Mouse (Mus musculus): ENCODE results near the gene Dtd1.

The Dtd1 gene

DNA sequence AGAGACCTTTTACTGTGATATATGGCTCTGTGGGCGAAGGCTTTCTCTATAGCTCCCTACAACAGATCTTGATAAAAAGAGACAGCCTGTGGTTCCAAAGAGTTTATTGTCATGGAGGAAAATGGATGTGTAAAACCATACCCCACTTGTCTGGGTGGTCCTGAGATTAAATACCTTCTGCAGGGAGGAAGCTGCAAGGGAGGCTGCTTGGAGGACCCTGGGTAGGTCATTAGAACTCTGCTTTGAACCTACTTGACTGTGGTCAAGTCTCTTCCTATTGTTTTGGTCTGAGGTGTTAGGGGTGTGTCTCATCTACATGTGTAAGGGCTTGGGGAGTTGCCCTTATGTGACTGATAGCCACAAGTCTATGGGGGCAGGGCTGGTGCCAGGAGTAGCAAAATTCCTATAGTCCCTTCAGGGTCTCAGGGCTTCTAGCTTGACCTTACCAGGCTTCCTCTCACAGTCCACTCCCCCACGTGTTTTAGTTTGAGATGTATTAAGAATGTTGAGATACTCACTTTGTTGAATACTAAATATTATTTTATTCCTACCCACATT lies 115.6 kb downstream of the Dtd1 start:
- DNase-seq (ENCODE audit: low read depth, low spot score): no peak

DNA sequence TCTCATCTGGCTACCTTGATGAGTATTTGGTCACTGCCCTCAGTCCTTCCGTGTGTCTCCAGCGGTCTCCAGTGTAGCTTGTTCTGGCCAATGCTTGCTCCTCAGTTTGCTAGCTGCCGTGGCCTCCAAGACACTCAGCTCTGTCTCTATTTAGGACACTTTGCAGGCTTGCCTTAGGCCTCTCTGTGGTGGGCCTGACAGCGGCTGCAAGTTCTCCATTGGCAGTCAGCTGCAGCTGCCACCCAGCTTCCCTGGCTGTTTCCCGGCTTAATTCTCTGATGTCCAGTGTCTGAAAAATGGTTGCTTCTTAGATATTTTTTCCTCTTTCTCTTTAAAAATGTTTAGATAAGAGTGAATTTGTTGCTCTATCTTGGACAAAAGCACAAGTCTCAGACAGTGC lies 116.6 kb downstream of the Dtd1 start:
- DNase-seq (ENCODE audit: low read depth, low spot score): no peak

DNA sequence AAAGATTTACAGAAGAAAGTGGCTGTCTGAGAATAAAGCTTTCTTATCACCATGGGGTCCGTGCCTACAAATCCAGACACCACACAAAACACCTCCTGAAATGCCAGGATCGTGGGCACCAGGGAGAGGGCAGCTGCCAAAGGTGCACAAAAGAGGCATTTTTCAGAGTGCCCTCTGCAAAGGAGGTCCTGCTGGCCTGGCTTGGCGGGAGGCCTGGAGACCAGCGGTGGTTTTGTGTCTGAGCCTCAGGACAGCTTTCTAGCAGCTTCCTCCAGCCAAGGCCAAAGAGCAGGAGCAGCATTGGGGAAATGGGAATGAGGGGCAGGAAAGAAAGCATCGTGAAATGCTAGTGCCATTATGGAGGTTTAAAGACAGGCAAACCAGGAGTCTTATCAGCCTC lies 118.6 kb downstream of the Dtd1 start:
- DNase-seq (ENCODE audit: low read depth, low spot score): no peak

DNA sequence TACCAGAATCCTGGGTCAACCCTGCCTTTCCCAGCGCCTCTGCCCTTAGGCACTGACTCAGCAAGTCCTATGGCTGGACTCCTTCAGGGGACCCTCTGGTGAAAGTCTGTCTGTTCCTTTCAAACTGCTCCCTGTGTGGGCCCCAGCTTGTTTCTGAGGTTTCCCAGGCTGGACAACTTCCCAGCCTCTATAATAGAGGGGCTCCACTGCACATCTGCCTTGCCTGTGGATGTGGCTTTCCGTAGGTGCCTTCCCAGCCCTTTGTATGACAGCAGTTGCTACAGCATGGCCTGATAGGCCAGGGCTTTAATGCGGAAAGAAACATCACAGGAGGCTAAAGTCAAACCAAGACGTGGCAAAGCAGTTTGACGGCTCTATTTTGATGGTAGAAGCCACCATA lies 119.6 kb downstream of the Dtd1 start:
- DNase-seq (ENCODE audit: low read depth, low spot score): no peak

DNA sequence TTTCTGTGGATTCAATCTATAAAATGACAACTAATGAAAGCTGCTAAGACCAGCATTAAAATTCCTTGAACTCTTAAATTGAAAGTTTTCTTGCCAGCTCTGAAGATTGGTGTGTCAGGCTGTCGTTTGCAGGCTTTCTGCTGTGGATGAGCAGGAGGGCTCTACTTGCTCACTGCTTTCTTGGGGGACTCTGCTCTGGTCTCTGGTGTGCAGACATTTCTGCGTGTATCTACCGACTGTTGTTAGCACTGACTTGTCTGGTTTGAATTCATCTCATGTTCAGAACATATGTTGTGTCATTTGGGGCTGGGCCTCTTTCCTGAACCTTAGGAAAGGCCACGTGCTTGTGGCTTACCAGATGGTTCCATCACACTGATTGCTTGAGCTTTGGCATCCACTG lies 120.0 kb downstream of the Dtd1 start:
- DNase-seq (ENCODE audit: low read depth, low spot score): no peak

DNA sequence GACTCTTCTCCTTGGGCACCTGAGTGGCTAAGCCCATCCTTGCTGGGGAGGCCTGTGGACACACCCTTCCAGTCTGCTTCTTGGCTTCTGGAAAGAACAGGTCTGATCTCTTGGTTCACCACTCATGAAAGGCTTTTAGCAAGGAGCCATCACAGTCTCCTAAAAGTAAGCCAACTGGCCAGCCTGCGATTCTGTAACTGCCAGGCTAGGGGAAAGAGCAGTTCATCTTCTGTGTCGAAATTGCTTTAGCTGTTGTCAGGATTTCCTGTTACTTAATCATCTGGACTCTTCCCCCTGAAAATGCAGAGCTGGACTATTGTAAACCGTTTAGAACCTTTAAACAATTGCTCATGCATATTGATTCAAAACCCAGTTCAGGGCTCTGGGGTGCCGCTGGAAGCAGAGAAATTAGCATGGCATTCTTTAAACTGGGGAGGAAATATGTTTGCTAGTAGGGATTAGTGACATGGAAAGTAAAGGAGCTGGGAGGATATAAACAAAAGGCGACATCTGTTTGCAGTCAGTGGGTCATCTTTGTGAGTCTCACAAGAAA lies 120.8 kb downstream of the Dtd1 start:
- no peak for DNase-seq (ENCODE audit: low read depth, low spot score)

DNA sequence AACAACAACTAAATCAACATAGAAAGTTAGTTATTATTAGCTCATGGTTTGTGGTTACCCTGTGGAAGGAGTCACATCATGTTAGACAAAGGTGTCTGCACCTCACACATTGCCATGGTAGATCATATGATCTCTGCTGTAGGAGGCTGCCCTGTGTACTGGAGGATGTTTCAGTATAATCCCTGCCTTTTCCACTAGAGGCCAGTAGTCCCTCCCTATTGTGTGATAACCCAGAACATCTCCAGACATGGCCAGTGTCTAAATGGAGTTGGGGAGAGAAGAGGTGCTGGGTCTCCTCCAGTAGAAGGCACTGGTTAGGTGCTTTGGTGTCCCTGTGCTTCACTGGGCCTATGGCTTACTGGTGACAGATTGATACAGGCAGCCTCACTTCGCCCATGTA lies 125.0 kb downstream of the Dtd1 start:
- DNase-seq (ENCODE audit: low read depth, low spot score): no peak

DNA sequence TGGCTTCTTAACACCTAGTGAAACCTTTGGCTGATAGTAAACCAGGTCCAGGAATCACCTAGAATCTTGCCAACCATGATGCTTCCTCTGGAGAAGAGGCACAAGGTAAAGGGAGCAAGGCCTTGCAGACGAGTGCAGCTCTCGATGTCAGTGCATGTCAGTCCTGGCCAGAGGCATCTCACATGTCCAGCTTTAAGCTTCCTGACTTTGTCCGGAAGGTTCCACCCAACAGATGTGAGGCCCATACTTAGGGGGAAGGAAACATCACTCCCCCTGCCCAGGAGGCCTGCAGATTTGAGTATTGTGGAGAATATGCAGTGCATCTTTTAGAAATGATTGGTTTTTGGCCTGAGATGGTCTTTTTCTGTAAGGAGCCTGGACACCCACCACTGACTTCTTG lies 127.4 kb downstream of the Dtd1 start:
- no peak for DNase-seq (ENCODE audit: low read depth, low spot score)

DNA sequence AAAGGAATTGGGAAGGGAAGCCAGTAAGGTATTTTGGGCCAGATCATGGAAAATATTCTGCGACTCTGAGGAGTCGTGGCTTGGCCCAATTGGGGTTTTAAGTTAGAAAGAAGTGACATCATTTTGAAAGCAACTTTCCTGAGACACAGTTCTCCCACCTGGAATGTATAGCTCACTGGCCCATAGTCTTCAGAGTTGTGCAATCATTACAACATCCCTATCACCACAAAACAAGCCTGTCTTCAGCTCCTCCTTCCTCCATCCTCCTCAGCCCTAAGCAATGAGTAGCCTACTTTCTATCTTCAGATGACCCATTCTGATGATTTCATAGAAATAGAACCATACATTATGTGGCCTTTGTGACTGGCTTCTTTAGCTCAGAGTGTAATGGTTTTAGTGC lies 130.1 kb downstream of the Dtd1 start:
- DNase-seq (ENCODE audit: low read depth, low spot score): no peak

DNA sequence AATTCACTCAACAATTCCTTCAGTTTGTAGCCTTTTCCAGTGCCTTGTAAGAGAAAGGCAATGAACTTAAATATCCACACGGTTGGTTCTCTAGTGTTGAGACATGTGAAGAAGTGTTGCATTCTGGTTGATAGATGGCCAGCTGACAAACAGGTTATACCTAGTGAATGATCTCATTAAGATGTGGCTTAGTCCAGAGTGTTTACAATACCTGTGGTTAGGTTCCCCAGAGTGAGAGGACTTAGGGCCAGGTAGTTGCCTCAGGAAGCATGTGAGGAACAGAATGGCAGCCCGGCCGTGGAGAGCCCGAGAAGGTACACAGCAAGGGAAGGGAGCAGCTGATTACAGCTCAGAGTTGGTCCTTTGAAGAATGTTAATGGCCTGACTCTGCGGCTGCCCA lies 138.5 kb downstream of the Dtd1 start:
- DNase-seq (ENCODE audit: low read depth, low spot score): no peak

DNA sequence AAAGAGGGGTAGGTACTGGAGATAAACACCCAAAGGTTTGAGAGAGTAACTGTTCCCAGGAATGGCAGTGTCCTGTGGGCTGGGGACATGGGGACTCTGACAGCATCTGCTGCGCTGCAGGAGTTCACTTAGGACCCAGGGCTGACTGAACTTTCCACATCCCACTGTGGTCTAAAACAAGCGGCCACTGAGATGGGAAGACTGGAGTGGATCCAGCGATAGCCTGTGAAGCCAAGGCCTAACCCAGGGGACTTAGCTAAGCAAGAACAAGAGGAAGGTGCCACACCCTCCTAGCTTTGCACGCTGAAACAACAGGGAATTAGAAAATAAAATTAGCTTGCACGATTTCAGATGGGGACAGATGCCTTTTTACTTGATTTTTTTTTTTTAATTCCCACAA lies 138.9 kb downstream of the Dtd1 start:
- DNase-seq (ENCODE audit: low read depth, low spot score): no peak

DNA sequence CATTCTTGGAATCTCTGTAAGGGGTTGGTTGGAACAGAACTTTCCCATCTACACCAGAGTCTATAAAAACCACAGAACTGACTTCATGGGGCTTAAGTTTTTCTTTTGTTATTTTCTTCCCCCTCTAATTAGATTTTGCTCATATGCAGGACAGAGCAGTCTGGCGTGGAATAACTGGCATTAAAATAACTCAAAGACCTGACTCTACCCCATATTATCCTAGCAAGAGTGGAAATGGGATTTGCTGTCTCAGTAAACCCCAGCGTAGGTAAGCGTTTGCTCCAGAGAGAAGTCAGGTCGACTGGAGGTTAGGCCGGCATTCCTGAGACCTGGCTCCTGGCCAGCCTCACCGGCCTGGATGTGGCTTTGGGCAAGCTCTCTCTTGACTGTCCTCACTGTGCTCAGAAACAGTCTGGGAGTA lies 140.9 kb downstream of the Dtd1 start:
- DNase-seq (ENCODE audit: low read depth, low spot score): no peak

DNA sequence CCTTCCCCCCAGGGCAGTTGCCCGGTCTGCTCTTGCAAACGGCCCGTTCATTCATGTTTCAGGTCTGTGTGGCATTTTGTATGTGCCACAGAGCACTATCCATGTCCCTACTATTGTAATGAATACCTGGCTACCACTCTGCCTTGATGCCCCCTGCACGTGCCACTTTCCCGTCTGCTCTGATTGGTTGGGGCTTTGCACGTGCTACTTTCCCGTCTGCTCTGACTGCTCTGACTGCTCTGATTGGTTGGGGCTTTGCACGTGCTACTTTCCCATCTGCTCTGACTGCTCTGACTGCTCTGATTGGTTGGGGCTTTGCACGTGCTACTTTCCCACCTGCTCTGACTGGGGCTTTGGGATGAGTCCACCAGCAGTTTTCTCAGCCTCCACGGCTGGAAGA lies 142.3 kb downstream of the Dtd1 start:
- DNase-seq (ENCODE audit: low read depth, low spot score): no peak

DNA sequence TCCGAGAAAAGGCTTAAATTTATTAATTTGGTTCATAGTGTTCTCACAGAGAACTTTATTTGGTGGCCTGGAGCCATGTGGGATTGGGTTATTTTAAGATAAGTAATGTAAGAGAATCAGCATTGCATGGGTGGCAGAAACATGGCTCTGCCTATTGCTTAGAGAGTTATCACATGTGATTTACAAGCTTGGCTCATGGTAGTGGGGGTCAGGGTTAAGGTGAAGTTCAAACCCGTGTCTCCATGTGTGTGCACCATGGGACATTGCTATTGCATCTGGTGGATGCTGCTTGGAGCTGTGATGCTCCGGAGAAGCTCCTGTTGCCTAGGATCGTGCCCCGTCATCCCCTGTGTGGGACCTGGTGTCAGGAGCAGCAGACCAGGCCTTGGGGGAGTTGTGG lies 143.6 kb downstream of the Dtd1 start:
- no peak for DNase-seq (ENCODE audit: low read depth, low spot score)

DNA sequence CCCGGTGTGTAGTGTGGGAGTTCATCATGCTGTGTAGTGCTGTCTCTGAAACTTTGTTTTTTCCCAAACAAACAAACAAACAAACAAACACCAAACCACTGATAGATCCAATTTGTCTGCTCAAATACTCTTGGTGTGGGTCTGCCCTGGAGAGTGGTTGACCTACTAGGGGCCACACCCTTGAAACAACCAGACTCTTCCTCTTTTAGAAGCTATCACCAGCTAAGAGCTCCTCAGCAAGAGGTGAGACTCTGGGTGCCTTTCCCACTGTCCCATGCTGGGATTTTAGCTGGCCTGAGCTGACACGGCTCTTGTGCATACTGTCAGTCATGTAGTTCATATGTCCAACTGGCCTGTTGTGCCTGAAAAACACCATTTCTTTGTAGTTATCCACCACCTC lies 145.6 kb downstream of the Dtd1 start:
- no peak for DNase-seq (ENCODE audit: low read depth, low spot score)

DNA sequence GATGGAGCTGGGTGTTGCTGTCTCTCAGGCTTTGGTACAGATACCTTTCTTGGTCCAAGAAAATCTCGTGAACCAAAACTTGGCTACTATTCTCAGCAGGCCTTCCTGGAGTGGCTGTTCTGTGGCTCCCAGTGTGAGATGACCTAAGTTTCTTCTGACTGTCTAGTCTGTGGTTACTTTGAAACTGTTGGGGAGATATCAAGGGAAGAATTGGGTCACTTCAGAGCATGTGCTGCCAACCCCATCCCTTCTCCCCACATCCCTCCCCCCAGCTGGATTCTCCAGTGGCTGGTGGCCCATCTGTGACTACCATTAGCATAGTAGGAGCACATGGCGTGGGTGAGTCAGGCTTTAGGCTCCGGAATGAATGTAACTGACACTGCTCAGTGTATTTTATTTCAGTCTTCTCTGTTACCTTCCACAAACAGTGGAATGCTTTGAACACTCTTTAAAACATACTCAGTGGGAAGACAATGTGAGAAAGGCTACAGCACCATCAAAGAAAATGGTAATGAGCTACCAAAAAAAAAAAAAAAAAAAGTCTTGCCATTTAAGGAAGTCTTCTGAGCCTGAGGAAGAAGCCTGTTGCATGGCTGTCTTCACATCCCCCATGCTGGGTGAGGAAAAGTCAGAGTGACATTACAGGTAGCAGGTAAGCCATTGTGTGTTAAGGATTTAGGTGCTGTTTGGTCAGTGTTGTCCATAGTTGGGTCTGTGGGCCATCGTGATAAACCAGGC lies 146.5 kb downstream of the Dtd1 start:
- DNase-seq (ENCODE audit: low read depth, low spot score): no peak

DNA sequence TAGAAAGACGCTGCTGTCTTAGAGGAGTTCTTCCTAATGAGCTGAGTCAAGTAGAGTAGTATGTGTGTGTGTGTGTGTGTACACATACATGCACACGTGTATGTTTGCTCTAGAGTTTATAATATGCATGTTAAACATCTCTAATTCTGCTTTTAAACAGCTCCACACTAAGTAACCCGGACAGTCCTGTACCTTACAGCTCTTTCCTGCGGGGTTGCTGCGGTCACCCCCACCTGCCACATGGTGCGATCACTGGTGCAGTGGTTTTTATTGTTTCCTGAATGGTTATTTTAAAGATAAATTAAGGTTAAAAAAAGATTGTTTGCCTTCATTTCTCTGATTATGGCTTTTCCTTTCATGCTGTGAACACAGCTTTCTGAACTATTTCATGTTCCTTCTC lies 153.9 kb downstream of the Dtd1 start:
- no peak for DNase-seq (ENCODE audit: low read depth, low spot score)

DNA sequence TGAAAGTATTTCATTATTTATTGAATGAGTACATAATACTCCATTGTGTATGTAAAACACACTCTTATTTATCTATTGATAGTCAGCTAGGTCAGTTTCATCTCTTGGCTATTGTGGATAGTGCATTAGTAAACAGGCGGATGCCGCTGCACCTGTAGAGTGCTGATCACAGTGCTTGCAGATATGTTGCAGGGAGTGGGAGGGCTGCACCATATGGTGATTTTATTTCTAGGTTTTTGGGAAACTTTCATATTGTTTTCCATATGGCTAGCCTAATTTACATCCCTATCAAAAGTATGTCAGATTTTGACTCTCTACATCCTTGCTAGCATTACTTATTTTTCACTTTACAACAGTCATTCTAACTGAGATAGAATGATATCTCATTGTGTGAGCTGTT lies 155.3 kb downstream of the Dtd1 start:
- no peak for DNase-seq (ENCODE audit: low read depth, low spot score)

DNA sequence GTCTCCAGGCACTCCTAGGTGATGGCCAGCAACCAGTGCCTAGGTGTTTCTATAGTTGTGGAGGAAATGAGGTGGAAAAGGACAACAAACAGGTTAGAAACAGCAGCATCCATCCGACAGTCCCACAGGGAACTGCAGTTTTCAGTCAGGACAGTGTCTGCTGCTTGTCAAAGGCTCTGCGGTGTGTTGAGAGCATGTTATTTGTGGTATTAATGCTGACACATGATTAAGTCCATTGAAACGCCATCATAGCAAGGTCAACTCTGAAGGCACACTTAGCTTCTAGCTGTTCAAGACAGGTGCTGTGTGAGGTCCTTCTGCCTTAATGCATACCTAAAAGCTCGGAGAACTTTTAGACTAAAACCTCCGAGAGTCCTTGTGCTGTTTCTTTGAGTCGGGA lies 161.0 kb downstream of the Dtd1 start:
- no peak for DNase-seq (ENCODE audit: low read depth, low spot score)

DNA sequence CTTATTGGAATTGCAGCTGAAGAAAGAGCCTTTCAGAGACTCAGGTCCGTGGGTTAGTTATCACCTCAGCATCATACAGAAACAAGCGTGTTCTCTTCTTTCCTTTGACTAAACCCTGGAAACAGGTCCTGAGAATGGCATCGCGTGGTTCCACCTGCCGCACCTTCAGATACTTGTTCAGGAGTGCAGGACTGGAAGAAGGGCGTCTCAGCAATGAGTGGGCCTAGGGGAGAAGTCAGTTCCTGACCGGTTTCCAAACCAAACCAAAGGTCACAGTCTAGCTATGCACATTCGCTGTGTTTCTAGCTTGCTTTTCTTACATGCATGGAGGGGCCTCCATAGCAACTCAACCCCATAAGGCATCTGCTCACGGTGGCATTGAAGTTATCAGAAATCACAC lies 164.0 kb downstream of the Dtd1 start:
- no peak for DNase-seq (ENCODE audit: low read depth, low spot score)

DNA sequence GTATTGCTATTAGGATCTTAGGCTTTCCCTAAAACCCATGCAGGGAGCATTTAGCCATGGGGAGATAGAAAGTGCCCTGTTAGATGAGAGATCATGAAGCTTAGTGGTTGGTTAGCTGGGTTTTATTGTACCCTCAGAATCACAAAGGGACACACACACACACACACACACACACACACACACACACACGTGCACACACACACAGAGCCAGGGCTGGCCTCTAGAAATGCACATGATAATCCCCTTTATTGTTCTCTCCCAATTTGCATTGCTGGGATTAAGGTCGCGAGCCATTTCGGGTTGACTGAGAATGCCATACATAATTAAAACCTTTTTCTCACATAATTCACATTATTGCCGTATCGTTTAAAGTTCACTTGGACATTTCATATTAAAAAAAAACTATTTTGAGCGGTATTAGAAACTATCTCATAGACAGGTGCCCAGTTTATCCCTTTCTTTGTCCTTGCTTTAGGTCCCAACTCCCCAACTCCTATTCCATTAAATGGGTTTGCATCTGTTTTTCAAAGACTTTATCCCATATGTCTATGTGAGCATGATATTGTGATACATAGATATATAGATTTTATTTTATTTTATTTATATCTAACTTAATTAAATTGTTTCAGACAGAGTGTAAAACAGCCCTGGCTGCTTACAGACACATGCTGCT lies 164.6 kb downstream of the Dtd1 start:
- no peak for DNase-seq (ENCODE audit: low read depth, low spot score)

DNA sequence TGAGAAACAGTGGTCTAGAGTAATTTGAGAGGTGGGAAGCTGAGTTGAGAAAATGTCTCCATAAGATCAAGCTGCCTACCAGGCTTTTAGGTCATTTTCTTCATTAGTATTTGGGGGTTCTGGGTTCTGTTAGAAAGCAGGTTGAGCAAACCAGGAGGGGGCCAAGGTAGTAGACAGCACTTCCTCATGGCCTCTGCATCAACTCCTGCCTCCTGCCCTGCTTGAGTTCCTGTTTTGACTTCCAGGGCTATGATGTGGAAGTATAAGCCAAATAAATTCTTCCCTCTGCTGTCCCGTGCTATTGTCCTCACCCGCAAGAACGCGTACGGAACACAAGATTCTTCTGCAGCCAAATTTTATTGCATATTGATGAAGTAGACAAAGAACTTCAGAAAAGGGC lies 165.5 kb downstream of the Dtd1 start:
- no peak for DNase-seq (ENCODE audit: low read depth, low spot score)

Measured in CD4-positive helper T cell, adult 2 months (primary cell).